Mouse (Mus musculus): Measurements from ENCODE around the gene Ctdnep1. TPM values are rescaled to one million over a fixed set of nuclear protein-coding genes. Genes with fewer than 3 reads are reported as not detected.
"Not testable (repeated sequence)": the region's sequence is repeated elsewhere in the genome, so short reads cannot be mapped to it uniquely, and the experiment has no call there.

The Ctdnep1 gene
- total RNA-seq, 2 experiments from 2014 or later, result 101 to 105 TPM

DNA sequence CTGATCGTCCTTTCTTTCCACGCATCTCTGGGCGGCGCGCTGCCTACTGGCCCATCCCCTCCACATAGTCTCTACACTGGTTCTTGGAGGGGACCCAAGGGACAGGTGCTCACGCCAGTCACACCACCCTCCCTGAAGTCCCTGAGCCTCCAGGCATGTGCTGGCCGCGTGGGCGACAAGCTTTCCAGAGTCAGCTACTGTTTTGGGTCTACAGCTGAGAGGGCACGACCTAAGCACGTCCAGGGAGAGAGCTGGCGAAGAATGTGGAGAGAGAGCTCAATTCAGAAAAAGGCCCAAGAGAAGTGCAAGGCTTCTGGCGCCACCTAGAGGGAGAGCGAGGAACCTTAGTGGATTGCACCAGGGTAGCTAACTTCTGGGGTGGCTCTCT lies 32.2 kb upstream of the Ctdnep1 start:
- peak; percentile 85 to 89 for DNase-seq (ENCODE audit: low spot score in 2 of 2)

DNA sequence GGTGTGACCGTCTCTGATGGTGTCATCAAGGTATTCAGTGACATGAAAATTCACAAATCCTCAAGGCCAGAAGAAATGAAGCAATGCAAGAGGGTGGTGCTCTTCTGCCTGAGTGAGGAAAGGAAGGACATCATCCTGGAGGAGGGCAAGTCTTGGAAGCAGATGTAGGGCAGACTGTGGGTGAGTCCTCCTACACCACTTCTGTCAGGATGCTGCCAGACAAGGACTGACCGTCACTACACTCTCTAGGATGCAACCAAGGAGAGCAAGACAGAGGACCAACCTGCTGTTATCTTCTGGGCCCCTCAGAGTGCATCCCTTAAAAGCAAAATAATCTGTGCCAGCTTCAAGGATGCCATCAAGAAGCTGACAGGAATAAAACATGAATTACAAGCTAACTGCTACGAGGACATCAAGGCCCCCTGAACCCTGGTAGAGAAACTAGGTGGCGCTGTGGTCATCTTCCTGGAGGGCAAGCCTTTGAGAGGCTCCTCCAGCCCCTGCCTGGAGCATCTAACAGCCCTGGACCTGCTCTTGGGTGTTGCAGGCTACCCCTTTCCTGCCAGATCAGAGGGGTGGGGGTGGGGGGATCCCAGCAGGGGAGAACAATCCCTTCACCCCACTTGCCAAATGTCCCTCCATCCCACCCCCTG lies 30.0 kb upstream of the Ctdnep1 start:
- no peak for DNase-seq (ENCODE audit: low spot score in 2 of 2)

DNA sequence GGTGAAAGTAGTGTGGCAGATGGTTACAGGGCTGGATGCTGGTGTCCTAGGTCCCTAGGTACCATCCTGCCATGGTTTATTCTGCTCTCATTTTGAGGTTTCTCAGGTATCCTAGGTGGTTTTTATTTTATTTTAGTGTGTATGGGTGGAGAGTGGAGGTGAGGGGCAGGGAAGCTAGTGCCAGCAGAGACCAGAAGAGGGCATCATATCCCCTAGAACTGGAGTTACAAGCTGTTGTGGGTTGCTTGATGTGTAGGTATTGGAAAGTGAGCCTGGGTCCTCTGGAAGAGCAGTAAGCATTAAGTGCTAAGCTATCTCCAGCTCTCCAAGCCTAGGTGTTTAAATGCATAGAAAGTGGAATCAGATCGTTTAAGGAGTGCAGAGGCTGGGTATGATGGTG lies 28.7 kb upstream of the Ctdnep1 start:
- no peak for DNase-seq (ENCODE audit: low spot score in 2 of 2)

DNA sequence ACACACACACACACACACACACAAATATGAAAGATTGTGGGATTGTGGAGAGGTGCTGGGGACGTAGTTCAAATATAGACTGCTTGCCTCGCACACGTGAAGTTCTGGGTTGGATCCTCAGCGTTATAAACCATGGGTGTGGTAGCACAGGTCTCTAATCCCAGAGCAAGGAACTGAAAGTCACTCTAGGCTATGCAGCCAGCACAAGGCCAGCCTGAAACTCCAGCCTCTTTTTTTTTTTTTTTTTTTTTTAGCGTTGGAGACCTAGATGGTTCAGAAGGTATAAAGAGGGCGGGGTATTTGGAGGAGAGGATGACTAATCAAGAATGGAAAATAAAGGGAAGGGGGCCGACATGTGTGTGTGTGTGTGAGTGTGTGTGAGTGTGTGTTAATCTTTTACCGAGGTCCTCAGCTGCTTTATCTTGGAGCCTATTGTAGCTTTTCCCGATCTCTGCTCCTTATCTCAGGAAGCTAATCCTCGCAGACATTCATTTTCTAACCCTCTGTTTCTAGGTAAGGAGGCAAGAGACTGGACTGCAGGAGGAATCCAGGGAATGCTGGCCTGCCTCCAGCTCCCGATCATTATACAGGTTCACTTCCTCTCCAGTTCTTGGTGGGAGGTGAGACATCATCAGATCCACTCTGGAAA lies 27.6 kb upstream of the Ctdnep1 start:
- DNase-seq (ENCODE audit: low spot score in 2 of 2), result no peak

DNA sequence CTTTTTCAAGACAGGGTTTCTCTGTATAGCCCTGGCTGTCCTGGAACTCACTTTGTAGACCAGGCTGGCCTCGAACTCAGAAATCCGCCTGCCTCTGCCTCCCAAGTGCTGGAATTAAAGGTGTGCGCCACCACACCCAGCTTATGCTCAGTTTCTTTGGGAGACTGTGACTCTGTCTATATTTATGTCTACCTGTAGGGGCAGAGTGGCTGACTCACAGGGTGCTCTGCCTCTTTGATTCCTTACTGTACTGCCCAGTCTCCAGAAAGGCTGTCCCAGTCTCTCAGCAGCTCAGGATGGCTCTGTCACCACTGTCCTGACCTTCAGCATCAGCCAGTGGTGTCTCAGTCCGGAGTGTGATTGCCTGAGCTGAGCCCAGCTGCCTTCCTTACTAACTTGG lies 25.3 kb upstream of the Ctdnep1 start:
- not testable (repeated sequence) for DNase-seq (ENCODE audit: low spot score in 2 of 2)

DNA sequence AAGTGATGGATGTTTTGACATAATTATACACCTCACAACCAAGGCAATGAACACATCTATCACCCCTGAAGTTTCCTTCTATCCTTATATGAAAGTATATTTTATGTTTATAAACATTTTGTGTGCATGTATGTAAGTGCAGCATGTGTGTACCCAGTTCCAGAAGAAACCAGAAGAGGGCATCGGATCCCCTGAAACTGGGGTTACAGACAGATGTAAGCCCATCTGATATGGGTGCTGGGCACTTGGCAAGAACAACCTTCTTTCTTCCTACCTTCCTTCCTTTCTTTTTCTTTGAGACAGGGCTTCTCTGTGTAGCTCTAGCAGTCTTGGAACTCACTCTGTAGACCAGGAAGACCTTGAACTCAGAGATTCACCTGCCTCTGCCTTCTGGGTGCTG lies 24.7 kb upstream of the Ctdnep1 start:
- DNase-seq (ENCODE audit: low spot score in 2 of 2), result no peak

DNA sequence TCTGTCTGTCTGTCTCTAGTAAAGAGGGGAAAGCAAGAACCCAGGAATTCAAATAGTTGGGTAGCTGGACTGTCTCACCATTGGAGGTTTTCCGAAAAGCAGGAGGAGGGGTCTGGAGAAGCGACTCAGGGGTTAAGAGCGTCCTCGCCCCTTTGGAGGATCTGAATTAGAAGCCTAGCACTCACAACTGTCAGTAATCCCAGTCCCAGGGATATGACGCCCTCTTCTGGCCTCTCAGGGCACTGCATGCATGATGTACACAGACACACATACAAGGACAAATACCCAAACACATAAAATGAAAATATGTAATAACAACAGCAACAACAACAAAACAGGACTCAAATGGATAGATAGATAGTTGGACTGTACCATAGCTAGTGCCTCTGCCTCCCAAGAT lies 20.3 kb upstream of the Ctdnep1 start:
- no peak for DNase-seq (ENCODE audit: low spot score in 2 of 2)

DNA sequence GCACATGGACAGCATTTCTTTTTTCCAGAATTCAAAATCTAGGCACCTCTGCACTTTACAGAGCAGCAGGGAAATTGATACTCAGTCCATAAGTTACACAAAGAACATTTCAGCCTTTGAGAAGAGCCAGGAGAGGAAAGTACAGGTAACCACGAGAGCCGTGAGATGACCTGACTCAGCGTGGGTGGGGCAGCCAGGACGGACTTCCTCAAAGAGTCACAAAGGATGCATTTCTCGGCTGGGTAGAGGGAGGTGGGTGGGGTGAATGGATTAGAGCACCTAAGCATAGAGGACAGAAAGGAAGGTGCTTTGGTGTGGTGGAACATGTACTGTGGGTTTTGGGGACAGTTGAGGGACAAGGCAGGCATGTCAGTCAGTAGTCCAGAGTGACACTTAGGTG lies 19.1 kb upstream of the Ctdnep1 start:
- no peak for DNase-seq (ENCODE audit: low spot score in 2 of 2)

DNA sequence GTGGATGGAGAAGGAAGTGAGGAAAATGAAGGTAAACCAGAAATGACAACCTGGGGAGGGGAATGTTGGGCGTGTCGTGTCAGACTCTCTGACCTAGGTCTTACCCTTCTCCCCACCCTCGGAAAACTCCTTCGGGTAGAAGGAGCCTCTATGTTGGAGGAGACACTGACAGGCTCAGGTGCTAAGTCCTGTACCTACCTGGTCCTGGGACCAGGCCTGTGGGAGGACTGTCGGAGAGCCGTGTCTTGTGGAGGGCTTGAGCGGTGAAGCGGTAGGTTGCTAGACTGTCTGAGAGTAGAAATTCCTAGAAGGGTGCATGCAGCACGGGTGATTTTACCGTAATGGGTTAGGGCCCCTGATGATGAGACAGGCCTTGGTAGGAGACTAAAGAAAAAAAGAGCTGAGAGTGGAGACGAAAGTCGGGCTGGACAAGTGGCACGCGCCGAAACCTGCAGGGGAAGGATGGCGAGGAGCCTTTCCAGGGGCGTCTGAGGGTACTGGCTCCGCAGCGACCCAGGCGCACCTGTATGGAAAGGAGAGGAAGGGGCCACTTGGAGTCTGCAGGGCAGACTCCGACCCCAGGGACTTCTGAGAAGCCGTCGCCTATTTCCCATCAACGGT lies 16.2 kb upstream of the Ctdnep1 start, which contains the start of gene Cldn7:
Cldn7 (plus strand) TSS at position 130 of the 621 bp plus-strand sequence.
- no peak for DNase-seq (ENCODE audit: low spot score in 2 of 2)

DNA sequence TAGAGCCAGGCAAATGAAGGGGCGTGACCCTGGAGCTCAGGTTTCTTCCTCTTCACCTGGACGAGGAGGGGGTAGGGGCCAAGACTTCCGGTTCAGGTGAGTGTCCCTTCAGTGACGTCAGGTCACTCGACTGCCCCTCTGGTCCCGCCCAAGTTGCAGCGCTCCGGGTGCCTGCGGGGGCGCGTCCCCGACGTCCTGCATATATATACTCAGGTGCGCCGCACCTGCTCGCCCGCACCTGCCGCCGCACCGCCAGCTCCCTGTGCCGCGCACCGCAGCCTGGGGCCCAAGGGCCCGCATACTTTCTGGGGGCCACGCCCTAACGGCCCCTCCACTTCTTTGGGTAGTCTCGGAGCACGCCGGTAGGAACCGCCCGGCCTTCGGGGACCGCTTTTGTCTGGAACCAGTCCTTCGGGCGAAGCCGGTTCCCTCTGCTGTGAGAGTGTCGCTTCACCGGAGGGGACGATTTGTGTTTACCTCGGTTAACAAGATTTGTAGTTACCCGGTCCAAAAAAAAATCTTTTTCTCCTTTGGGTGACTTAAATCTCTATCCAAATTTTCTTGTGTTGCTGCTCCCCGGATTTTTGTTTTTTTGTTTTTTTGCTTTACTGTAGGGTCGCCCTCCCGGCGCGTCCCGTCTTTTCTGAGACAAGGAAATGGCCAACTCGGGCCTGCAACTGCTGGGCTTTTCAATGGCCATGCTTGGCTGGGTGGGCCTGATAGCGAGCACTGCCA lies 15.5 kb upstream of the Ctdnep1 start:
- DNase-seq (ENCODE audit: low spot score in 2 of 2), result no peak

DNA sequence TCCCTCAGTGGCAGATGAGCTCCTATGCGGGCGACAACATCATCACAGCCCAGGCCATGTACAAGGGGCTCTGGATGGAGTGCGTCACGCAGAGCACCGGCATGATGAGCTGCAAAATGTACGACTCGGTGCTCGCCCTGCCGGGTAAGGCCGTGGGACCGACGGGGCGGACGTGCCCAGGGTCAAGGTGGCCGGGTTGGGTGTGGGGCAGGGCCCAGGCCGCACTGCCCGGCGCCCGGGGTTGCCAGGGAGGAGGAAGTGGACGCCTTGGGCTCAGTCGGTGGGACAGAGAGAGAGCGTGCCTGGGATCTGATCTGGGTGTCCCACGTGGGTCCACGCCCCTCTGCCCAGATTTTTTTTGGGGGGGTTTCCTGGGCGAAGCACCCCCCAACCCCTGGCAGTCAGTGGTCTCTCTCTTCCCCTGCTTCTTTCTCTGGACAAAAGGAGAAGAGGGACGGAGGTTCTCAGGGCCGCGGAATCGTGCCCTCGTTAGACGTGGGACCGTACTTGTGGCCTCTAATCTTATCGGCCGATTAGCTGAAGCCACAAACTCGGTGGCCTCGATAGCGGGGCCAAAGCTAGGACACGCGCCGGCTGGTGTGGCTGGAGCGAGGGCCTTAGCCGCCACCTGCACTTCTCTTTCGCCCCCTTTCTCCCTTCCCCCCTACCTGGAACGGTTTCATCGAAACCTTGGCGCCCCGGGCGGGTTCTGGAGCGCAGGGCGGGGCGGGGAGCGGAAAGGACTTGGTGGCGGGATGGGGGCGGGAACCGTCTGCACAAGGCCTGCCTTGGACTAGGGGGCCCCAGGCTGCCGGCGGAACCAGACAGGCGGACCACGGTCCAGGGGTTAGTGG lies 14.7 kb upstream of the Ctdnep1 start:
- DNase-seq (ENCODE audit: low spot score in 2 of 2), result no peak

DNA sequence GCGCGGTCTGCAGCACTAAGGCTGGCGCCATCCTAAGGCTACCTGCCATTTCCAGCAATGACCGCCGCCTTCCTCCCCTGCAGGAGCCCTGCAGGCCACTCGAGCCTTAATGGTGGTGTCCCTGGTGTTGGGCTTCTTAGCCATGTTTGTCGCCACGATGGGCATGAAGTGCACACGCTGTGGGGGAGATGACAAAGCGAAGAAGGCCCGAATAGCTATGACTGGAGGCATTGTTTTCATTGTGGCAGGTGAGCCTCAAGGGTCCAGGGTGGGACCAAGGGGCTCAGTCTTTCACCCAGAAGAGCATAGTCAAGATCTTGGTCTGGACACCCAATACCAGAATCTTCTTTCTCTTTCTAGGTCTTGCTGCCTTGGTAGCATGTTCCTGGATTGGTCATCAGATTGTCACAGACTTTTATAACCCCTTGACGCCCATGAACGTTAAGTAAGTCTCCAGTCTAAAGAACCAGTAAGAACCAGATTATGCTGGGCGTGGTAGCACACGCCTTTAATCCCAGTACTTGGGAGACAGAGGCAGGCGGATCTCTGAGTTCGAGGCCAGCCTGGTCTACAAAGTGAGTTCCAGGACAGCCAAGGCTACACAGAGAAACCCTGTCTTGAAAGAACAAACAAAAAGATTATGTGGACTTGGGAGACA lies 14.0 kb upstream of the Ctdnep1 start:
- no peak for DNase-seq (ENCODE audit: low spot score in 2 of 2)

DNA sequence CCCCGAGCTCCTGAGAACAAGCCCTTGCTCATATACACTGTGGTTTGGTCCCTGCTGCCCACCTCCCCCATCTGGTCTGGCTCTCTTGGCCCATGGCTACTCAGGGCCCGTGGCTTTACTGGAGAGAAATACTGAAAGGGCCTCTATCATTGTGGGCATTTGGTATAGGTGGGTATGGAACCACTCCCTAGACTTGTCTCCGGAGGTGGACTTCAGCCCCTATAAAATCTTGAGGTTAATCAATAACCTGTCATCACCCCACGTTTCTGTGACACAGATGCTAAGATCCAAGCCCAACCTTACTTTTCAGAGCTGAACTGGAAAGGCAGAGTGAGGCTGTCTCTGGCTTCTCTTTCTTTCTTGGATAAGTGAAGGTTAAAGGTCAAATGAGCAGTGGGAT lies 12.2 kb upstream of the Ctdnep1 start:
- no peak for DNase-seq (ENCODE audit: low spot score in 2 of 2)

DNA sequence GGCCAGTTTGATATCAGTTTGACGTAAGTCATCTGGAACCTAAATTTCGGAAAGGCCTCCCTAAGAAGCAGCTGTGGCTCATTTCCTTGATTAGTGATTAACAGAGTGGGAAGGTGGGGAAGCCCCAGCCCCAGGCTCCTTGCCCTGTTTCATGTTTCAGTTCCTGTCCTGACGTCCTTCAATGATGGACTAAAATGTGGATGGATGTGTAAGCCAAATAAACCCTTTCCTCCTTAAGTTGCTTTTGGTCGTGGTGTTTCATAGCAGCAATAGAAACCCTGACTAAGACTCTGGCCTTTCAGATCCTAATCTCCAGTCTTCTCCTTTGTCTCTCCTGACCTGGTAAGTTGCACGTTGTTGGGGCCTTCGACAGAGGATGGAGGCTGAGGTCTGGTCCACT lies 10.7 kb upstream of the Ctdnep1 start:
- DNase-seq (ENCODE audit: low spot score in 2 of 2), result no peak

DNA sequence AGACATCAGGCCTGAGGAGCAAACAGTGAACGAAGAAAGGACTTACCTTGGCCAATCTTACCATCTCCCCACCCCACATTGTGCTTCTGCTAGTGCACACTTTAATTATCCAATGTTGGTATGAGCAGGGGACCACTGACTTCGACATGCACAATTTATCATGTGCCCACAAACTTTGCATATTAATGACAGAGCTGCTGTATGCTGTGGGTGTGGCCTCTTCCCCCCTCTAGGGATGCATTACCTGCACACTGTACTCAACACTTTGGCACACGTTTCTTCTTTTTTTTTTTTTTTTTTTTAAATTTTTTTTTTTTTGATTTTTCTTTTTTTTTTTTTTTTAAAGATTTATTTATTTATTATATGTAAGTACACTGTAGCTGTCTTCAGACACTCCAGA lies 10.2 kb upstream of the Ctdnep1 start:
- DNase-seq (ENCODE audit: low spot score in 2 of 2), result no peak

DNA sequence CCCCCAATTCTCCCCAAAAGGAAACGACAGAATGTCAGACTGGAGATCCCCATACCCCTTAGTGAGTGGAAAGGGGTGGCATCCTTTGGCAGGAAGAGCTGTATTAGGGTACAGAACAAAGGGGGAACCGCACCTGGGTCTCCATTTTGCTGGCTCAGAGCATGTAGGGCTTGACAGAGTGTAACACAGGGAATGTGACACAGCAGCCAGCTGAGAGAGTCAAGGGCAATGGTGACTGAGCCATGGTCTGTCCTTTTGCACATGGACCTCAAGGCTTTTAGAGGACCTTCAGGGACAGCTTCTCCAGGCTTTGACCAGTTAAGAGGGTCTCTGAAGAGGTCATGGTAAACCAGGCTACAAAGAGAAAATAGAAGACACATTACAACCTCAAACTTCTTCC lies 6.0 kb upstream of the Ctdnep1 start:
- DNase-seq (ENCODE audit: low spot score in 2 of 2), result no peak

DNA sequence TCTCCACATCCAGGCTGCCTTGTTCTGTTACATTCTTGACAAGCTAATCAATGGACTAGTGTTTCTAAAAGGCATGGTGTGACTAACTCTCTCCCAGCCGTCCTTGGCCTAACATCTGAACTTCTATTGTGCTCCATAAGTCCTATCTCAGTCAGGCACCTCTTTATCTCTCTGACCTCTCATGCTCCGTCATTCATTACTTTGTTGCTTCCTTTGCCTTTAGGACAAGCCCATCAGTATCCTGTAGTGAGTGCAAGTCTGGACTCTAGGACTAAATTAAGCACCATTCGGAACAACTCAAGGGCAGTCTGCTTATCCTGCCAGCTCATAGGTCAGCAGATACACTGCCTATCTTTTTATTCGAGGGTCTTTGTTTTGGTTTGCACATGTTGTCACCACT lies 4.7 kb upstream of the Ctdnep1 start:
- DNase-seq (ENCODE audit: low spot score in 2 of 2), result no peak

DNA sequence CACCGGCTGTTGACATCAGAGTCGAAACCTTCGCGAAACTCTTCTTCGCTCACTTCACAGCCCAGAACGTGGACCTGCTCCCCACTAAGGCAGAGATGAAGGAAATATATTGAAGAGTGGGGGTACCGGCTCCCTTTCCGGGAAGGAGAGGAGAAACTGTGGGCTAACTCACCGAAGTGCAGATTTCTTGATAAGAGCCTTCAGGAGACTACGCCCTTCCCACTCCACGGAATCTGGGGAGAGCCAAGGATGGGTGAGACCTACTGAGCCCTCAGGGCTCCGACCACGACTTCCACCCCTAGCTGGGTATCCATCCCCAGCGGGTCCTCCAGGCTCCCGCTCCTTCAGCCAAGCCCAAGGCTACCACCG lies 1.1 kb upstream of the Ctdnep1 start:
- DNase-seq (ENCODE audit: low spot score in 2 of 2), result no peak

DNA sequence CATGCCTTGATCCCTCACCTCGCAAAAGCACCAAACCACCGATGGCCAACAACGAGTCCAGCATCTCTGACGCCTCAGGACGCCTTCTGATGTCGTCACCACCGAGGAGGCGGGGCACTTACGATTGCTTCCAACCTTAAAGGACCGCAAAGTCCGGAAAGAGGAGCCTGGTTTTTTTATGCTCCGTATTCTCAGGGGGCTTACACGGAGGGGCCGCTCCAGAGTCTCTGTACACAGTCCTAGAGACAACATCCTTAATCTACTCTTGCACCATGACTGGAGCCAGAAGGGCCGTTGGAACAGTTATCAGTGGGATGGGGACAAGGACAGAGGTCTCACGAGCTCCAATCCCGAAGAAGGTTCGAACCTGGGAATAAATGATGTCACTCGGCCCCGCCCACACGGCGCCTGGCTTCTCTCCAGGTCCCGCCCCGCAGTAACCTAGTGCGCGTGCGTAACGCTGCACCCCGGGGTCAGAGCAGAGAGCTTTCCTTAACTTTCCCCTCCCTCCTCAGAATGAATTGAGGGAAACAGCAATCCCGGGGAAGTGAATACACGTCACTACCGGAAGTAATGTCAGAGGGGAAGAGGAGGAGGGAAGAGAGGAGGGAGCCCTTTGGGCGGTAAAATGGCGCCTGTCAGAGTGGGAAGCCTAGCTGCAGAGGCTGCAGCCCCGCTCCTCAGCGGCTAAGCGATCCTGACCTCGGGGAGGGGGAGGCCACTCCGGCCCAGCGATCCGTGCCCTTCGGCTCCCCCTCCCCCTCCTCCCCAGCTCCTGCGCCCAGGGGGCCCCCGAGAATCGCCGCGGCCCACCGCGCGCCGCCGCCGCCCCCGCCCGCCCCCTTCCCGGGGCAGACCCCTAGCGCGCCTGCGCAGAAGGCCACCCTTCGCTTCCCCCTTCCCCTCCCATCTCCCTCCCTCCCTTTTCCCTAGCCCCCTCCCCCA lies 488 bp upstream of the Ctdnep1 start:
- peak; percentile 99 to 100 for DNase-seq (ENCODE audit: low spot score in 2 of 2)

DNA sequence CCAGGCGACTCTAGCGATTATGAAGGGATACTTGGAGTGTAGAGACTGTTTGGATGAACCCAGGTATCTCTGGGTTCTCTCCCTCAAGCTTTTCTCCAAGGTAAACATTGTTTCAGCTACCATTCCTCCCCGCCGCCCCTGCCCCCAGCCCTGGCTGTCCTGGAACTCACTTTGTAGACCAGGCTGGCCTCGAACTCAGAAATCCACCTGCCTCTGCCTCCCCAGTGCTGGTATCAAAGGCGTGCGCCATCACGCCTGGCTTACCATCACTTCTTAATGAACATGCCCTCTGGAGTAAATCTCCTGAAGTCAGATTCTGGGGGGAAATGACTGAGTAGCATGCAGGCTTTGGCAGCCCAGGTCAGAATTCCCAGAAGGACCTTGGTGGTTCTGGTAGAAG lies 1.3 kb downstream of the Ctdnep1 start, which contains the start of gene Elp5:
Elp5 (minus strand) TSS at position 293 of the 400 bp plus-strand sequence.
- no peak for DNase-seq (ENCODE audit: low spot score in 2 of 2)
